Mouse (Mus musculus): ENCODE measurements around the gene 1700020N01Rik. TPM values are rescaled to one million over a fixed set of nuclear protein-coding genes. Genes with fewer than 3 reads are reported as not detected.

The 1700020N01Rik gene
- polyA plus RNA-seq, 1 experiment from 2014 or later = not detected

DNA sequence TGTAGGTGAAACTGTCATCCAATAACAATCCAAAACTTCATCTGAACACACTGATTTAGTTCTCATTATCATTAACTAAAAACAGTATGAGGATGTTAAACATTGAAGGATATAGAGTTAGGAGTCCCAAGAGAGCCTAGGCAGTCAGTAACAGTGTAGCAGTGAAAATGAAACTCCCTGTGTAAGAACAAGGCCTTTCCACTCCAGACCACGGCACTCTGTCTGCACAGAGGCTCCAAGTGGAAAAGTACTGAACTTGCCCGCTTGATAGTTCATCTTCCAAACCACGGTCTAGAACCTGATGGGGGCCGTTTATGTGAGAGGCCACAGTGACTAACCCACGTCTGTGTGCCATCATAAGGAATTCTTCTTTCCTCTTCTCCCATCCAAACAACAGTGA lies 77.2 kb downstream of the 1700020N01Rik start:
- no peak for ATAC-seq

More for the DNA sequence above, 77.2 kb downstream of the 1700020N01Rik start:
- no peaks in the 10 kb centered on the region for H3K36me3 ChIP-seq (ENCODE audit: control insufficient read depth, insufficient read depth, low read length)
- 86% methylated on average over 5 of the region's 5 CpGs for WGBS
- no peaks in the 10 kb centered on the region for H3K4me1 ChIP-seq (ENCODE audit: control insufficient read depth, insufficient read depth, low read length)
- no peaks in the 10 kb centered on the region for H3K9me3 ChIP-seq (replicated peaks; ENCODE audit: control insufficient read depth, low read length, poor library complexity, severe bottlenecking)
- H3K27ac ChIP-seq (ENCODE audit: low read length) = no peak overlapping the region
- H3K4me2 ChIP-seq (ENCODE audit: low read length) = no peak overlapping the region
- no peak overlapping the region for H3K4me3 ChIP-seq (ENCODE audit: low read depth, low read length)
- H3K27me3 ChIP-seq (ENCODE audit: control insufficient read depth, insufficient read depth, low read depth, low read length) = no peaks in the 10 kb centered on the region
- H3K9ac ChIP-seq (ENCODE audit: low read depth, low read length) = no peak overlapping the region

Other genes with a start within 250 kb of the 1700020N01Rik start
- gene Aldh8a1, start 215.9 kb upstream of the 1700020N01Rik start, polyA plus RNA-seq (2015; fragmentation: Nextera tagmentation; extraction: Ambion mirVana) = not detected in 2 replicates